Mouse (Mus musculus) gastrocnemius, postnatal 10 days (tissue): ENCODE data around the gene Noxa1. TPM values are rescaled to one million over a fixed set of nuclear protein-coding genes. Genes with fewer than 3 reads are reported as not detected.

Experiments used
- microRNA-seq, 2 experiments: library from miRNA; unstranded; fragments of <30 nt; microRNA quantifications; one replicate each; pipeline ENCODE4 v1.2.0; 2021
- total RNA-seq, 2 experiments: library from RNA; stranded (reverse); gene quantifications; 2 replicates each; pipeline ENCODE4 v1.2.3; 2021

Noxa1 gene
- total RNA-seq, 2 experiments from 2014 or later: not detected

Small RNA genes within 50 kb of the gene (microRNA-seq; reads per million reads assigned to microRNA genes)
- gene Gm24328 (0 reads per million in 2 experiments), gene Mir7664 (0 reads per million in 2 experiments)

Other genes with a start within 250 kb of the Noxa1 start
- gene Ehmt1, start 175.5 kb downstream of the Noxa1 start, total RNA-seq: 10 to 100 TPM; 36.3 to 48.6 TPM
- gene Arrdc1, start 159.9 kb downstream of the Noxa1 start, total RNA-seq: 1 to 10 TPM; 7.3 to 9.4 TPM
- gene Zmynd19, start 145.4 kb downstream of the Noxa1 start, total RNA-seq: 10 to 100 TPM; 21.1 to 21.8 TPM
- 1 to 10 TPM; 5.6 to 8.6 TPM for gene Dph7, start 132.7 kb downstream of the Noxa1 start, total RNA-seq
- 10 to 100 TPM; 47.5 to 53.0 TPM for gene Mrpl41, start 120.1 kb downstream of the Noxa1 start, total RNA-seq
- gene Pnpla7, start 119.1 kb downstream of the Noxa1 start, total RNA-seq: 10 to 100 TPM; 18.0 to 19.3 TPM
- gene Nsmf, start 40.8 kb downstream of the Noxa1 start, total RNA-seq: 10 to 100 TPM; 25.8 to 36.1 TPM
- not detected for gene Entpd8, start 14.8 kb downstream of the Noxa1 start, total RNA-seq
- gene Nrarp, start 85.6 kb upstream of the Noxa1 start, total RNA-seq: 10 to 100 TPM; 14.9 to 17.4 TPM
- gene Tor4a, start 101.7 kb upstream of the Noxa1 start, total RNA-seq: 1 to 10 TPM; 1.9 to 2.9 TPM
- gene Nelfb, start 116.3 kb upstream of the Noxa1 start, total RNA-seq: 10 to 100 TPM; 31.1 to 40.5 TPM
- not detected for gene Stpg3, start 119.5 kb upstream of the Noxa1 start, total RNA-seq
- not detected for gene Fam166a, start 123.6 kb upstream of the Noxa1 start, total RNA-seq
- gene Tubb4b, start 129.6 kb upstream of the Noxa1 start, total RNA-seq: 100 to 1,000 TPM; 470 to 500 TPM
- gene Slc34a3, start 139.2 kb upstream of the Noxa1 start, total RNA-seq: not detected
- not detected for gene Rnf224, start 141.6 kb upstream of the Noxa1 start, total RNA-seq
- 1 to 10 TPM; 1.9 to 2.2 TPM for gene Rnf208, start 147.1 kb upstream of the Noxa1 start, total RNA-seq
- gene Cysrt1, start 147.3 kb upstream of the Noxa1 start, total RNA-seq: not detected
- 1 to 10 TPM; 1.3 to 1.4 TPM for gene AL732309.1, start 151.7 kb upstream of the Noxa1 start, total RNA-seq
- gene Tmem203, start 160.3 kb upstream of the Noxa1 start, total RNA-seq: 10 to 100 TPM; 14.9 to 16.0 TPM
- 1 to 10 TPM; 4.7 to 6.8 TPM for gene Tprn, start 167.5 kb upstream of the Noxa1 start, total RNA-seq
- gene Ssna1, start 177.3 kb upstream of the Noxa1 start, total RNA-seq: 10 to 100 TPM; 39.5 to 40.3 TPM
- gene Anapc2, start 177.3 kb upstream of the Noxa1 start, total RNA-seq: 10 to 100 TPM; 35.2 to 52.2 TPM
- gene Tmem210, start 193.0 kb upstream of the Noxa1 start, total RNA-seq: not detected
- gene Lrrc26, start 194.8 kb upstream of the Noxa1 start, total RNA-seq: under 1 TPM in 1 of 2 experiments, not detected in 1; 0.26 TPM
- under 1 TPM; 0.47 to 0.63 TPM for gene Grin1, start 224.0 kb upstream of the Noxa1 start, total RNA-seq
- gene Man1b1, start 237.2 kb upstream of the Noxa1 start, total RNA-seq: 10 to 100 TPM; 21.0 to 25.2 TPM